Mouse (Mus musculus): Measurements from ENCODE around the gene 1810013L24Rik. TPM values are rescaled to one million over a fixed set of nuclear protein-coding genes. Genes with fewer than 3 reads are reported as not detected.

Gene 1810013L24Rik
- polyA plus RNA-seq, 1 experiment from 2014 or later = 19.9 TPM

DNA sequence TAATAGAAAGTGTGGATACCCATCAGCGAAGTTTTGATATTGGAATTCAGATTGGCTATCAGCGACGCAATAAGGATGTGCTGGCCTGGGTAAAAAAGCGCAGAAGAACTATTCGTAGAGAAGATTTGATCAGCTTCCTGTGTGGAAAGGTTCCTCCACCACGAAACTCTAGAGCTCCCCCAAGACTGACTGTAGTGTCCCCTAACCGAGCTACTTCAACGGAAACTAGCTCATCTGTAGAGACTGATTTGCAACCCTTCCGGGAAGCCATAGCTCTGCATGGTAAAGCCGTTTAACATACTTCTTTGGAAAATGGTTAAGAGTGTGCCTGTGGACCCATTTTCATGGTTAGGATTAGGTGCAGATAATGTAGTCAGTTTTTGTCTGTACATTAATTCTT lies 13.1 kb downstream of the 1810013L24Rik start:
- Histone ChIP-seq H3K36me3 (replicated peaks) (peaks cover 94% of the 10 kb centered on the region), H3K9me3 (no peaks in the 10 kb centered on the region), H3K4me1 (no peaks in the 10 kb centered on the region), H3K4me3 (no peak overlapping the region), H3K27me3 (replicated peaks; ENCODE audit: low read depth, poor library complexity, severe bottlenecking) (no peaks in the 10 kb centered on the region), H3K27ac (replicated peaks) (no peak overlapping the region)
- WGBS = 95% methylated on average over 10 of the region's 10 CpGs
- no peak for DNase-seq (ENCODE audit: low spot score)

- DNase-seq (ENCODE audit: low spot score) = no peak
- no peaks in the 10 kb centered on the region for H3K4me1 ChIP-seq
- H3K27me3 ChIP-seq (replicated peaks; ENCODE audit: low read depth, poor library complexity, severe bottlenecking) = no peaks in the 10 kb centered on the region
- peaks cover 94% of the 10 kb centered on the region for H3K36me3 ChIP-seq (replicated peaks)
- no peaks in the 10 kb centered on the region for H3K9me3 ChIP-seq
- H3K4me3 ChIP-seq = no peak overlapping the region
- WGBS = 93% methylated on average over 3 of the region's 3 CpGs
- no peak overlapping the region for H3K27ac ChIP-seq (replicated peaks)
These were observed 13.8 kb downstream of the 1810013L24Rik start for GRCm38 (mm10) chr16:8843580-8844175.

GRCm38 (mm10) chr16:8845986-8846385 lies 16.1 kb downstream of the 1810013L24Rik start:
- H3K27ac ChIP-seq (replicated peaks) = no peak overlapping the region
- no peaks in the 10 kb centered on the region for H3K9me3 ChIP-seq
- no peaks in the 10 kb centered on the region for H3K4me1 ChIP-seq
- no peak overlapping the region for H3K4me3 ChIP-seq
- H3K27me3 ChIP-seq (replicated peaks; ENCODE audit: low read depth, poor library complexity, severe bottlenecking) = no peaks in the 10 kb centered on the region
- peaks cover 92% of the 10 kb centered on the region for H3K36me3 ChIP-seq (replicated peaks)
- 84% methylated on average over 4 of the region's 4 CpGs for WGBS
- no peak for DNase-seq (ENCODE audit: low spot score)

- Histone ChIP-seq H3K4me1 (no peaks in the 10 kb centered on the region), H3K9me3 (no peaks in the 10 kb centered on the region), H3K4me3 (no peak overlapping the region), H3K27ac (replicated peaks) (no peak overlapping the region), H3K27me3 (replicated peaks; ENCODE audit: low read depth, poor library complexity, severe bottlenecking) (no peaks in the 10 kb centered on the region), H3K36me3 (replicated peaks) (peaks cover 88% of the 10 kb centered on the region)
- 95% methylated on average over 4 of the region's 4 CpGs for WGBS
- DNase-seq (ENCODE audit: low spot score) = no peak
These were observed 18.6 kb downstream of the 1810013L24Rik start for GRCm38 (mm10) chr16:8848309-8849068.

DNA sequence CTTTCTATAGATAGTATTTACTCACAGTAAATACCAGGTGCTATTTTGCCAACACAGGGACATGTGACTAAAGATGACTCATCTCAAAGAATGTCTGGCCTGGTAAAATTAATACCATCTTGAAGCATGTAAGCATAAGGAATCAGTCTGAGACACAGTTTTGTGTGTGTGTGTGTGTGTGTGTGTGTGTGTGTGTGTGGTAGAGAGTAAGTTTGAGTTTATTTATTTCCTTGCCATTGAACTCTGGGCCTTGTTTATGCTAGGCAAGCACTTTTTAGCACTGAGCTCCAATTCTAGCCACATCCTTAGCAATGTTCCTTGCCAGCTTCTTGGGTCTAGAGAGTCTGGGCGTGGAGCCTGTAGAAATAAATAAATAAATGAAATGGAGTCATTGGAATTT lies 20.0 kb downstream of the 1810013L24Rik start:
- Histone ChIP-seq H3K4me3 (no peak overlapping the region), H3K4me1 (no peaks in the 10 kb centered on the region), H3K9me3 (no peaks in the 10 kb centered on the region), H3K27me3 (replicated peaks; ENCODE audit: low read depth, poor library complexity, severe bottlenecking) (no peaks in the 10 kb centered on the region), H3K27ac (replicated peaks) (no peak overlapping the region), H3K36me3 (replicated peaks) (peaks cover 88% of the 10 kb centered on the region)
- no peak for DNase-seq (ENCODE audit: low spot score)
- 84% methylated on average over 1 of the region's 1 CpGs for WGBS

DNA sequence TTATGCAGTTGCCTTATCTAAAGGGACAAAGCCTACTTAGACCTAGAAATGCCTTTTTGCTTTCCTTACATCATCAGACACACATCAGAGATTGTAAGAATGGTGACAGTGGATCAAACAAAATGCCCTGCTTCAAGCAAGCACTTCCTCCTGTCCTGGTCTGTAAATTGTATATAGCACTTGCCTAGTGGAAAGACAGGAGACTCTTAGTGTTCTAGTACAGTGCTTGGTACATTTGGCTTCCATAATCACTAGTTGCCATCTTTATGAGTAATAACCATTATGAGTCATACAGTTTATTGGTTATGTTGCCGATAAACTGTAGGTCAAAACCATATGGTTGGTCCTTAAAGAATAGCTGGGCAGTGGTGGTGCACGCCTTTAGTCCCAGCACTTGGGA lies 25.2 kb downstream of the 1810013L24Rik start:
- no peaks in the 10 kb centered on the region for H3K9me3 ChIP-seq
- no peak overlapping the region for H3K27ac ChIP-seq (replicated peaks)
- DNase-seq (ENCODE audit: low spot score) = no peak
- no peaks in the 10 kb centered on the region for H3K4me1 ChIP-seq
- H3K36me3 ChIP-seq (replicated peaks) = peaks cover 92% of the 10 kb centered on the region
- no peaks in the 10 kb centered on the region for H3K27me3 ChIP-seq (replicated peaks; ENCODE audit: low read depth, poor library complexity, severe bottlenecking)
- WGBS = 95% methylated on average over 2 of the region's 2 CpGs
- H3K4me3 ChIP-seq = no peak overlapping the region

- 88% methylated on average over 2 of the region's 2 CpGs for WGBS
- no peak for DNase-seq (ENCODE audit: low spot score)
These were observed 26.9 kb downstream of the 1810013L24Rik start for GRCm38 (mm10) chr16:8856820-8857219.

GRCm38 (mm10) chr16:8862336-8862987 lies 32.6 kb downstream of the 1810013L24Rik start:
- H3K9me3 ChIP-seq = no peaks in the 10 kb centered on the region
- H3K27ac ChIP-seq (replicated peaks) = no peak overlapping the region
- H3K36me3 ChIP-seq (replicated peaks) = peaks cover 50% of the 10 kb centered on the region
- H3K27me3 ChIP-seq (replicated peaks; ENCODE audit: low read depth, poor library complexity, severe bottlenecking) = no peaks in the 10 kb centered on the region
- DNase-seq (ENCODE audit: low spot score) = no peak
- H3K4me3 ChIP-seq = no peak overlapping the region
- H3K4me1 ChIP-seq = 0 out of 2 replicates have a peak, but pooled peaks cover 2% of the 10 kb centered on the region
- WGBS = 88% methylated on average over 5 of the region's 5 CpGs

More at GRCm38 (mm10) chr16:8856820-8857219, 26.9 kb downstream of the 1810013L24Rik start:
- no peak overlapping the region for H3K4me3 ChIP-seq
- peaks cover 93% of the 10 kb centered on the region for H3K36me3 ChIP-seq (replicated peaks)
- no peaks in the 10 kb centered on the region for H3K9me3 ChIP-seq
- H3K4me1 ChIP-seq = no peaks in the 10 kb centered on the region
- no peaks in the 10 kb centered on the region for H3K27me3 ChIP-seq (replicated peaks; ENCODE audit: low read depth, poor library complexity, severe bottlenecking)
- no peak overlapping the region for H3K27ac ChIP-seq (replicated peaks)

- H3K4me3 ChIP-seq = no peak overlapping the region
- H3K27ac ChIP-seq (replicated peaks) = no peak overlapping the region
- no peaks in the 10 kb centered on the region for H3K27me3 ChIP-seq (replicated peaks; ENCODE audit: low read depth, poor library complexity, severe bottlenecking)
- H3K36me3 ChIP-seq (replicated peaks) = peaks cover 32% of the 10 kb centered on the region
- WGBS = 65% methylated on average over 4 of the region's 4 CpGs
- H3K4me1 ChIP-seq = 0 out of 2 replicates have a peak, but pooled peaks cover 2% of the 10 kb centered on the region
- no peak for DNase-seq (ENCODE audit: low spot score)
- no peaks in the 10 kb centered on the region for H3K9me3 ChIP-seq
These were observed 34.3 kb downstream of the 1810013L24Rik start for GRCm38 (mm10) chr16:8864223-8864631.

GRCm38 (mm10) chr16:8867406-8867955 lies 37.6 kb downstream of the 1810013L24Rik start:
- Histone ChIP-seq H3K4me3 (no peak overlapping the region), H3K27me3 (replicated peaks; ENCODE audit: low read depth, poor library complexity, severe bottlenecking) (no peaks in the 10 kb centered on the region), H3K4me1 (peaks cover 8% of the 10 kb centered on the region; the same call in 1 of the 2 replicates), H3K27ac (replicated peaks) (no peak overlapping the region), H3K9me3 (no peaks in the 10 kb centered on the region), H3K36me3 (replicated peaks) (peaks cover 2% of the 10 kb centered on the region; the same call in 1 of the 2 replicates)
- 90% methylated on average over 5 of the region's 5 CpGs for WGBS
- DNase-seq (ENCODE audit: low spot score) = no peak

DNA sequence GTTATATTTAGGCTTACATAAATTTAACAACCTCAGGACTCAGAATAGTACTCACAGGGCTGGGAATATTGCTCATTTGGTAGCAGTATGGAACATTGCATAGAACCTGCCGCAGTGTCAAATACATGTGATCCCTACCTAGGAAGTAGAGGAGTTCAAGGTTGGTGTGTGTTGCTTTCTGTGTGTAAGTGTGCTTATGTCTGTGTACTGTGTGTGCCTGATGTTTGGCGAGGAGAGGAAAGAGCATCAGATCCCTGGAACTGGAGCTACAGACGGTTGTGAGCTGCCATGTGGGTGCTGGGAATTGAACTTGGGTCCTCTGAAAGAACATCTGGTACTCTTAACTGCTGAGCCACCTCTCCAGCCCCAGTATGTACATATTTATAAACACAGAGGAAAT lies 38.6 kb downstream of the 1810013L24Rik start:
- no peaks in the 10 kb centered on the region for H3K9me3 ChIP-seq
- H3K36me3 ChIP-seq (replicated peaks) = peaks cover 2% of the 10 kb centered on the region; the same call in 1 of the 2 replicates
- H3K4me3 ChIP-seq = no peak overlapping the region
- peaks cover 8% of the 10 kb centered on the region; the same call in 1 of the 2 replicates for H3K4me1 ChIP-seq
- H3K27me3 ChIP-seq (replicated peaks; ENCODE audit: low read depth, poor library complexity, severe bottlenecking) = no peaks in the 10 kb centered on the region
- H3K27ac ChIP-seq (replicated peaks) = no peak overlapping the region
- DNase-seq (ENCODE audit: low spot score) = no peak
- 90% methylated on average over 3 of the region's 3 CpGs for WGBS

GRCm38 (mm10) chr16:8869715-8870114 lies 39.8 kb downstream of the 1810013L24Rik start:
- peak; percentile 71 for DNase-seq (ENCODE audit: low spot score)
- Histone ChIP-seq H3K27me3 (replicated peaks; ENCODE audit: low read depth, poor library complexity, severe bottlenecking) (no peaks in the 10 kb centered on the region), H3K4me1 (peaks cover 6% of the 10 kb centered on the region; the same call in 1 of the 2 replicates), H3K27ac (replicated peaks) (no peak overlapping the region), H3K4me3 (no peak overlapping the region), H3K36me3 (replicated peaks) (no peaks in the 10 kb centered on the region; the same call in 1 of the 2 replicates), H3K9me3 (no peaks in the 10 kb centered on the region)
- 34% methylated on average over 2 of the region's 2 CpGs for WGBS
